Mouse (Mus musculus): Measurements from ENCODE around the gene Gpr63.

GRCm38 (mm10) chr4:25035806-25036205, 69.6 kb downstream of the Gpr63 start:
- no peak for TF ChIP-seq CTCF (IDR thresholded peaks at IDR 0.05)
- no peak for TF ChIP-seq EP300 (IDR thresholded peaks at IDR 0.05)

Data from lung, postnatal 0 days (tissue).